Mouse (Mus musculus) lung, embryonic 15.5 days (tissue): ENCODE measurements around the gene Tfeb. TPM values are rescaled to one million over a fixed set of nuclear protein-coding genes. Genes with fewer than 3 reads are reported as not detected.
A peak's percentile ranks its signal among the peaks of the same experiment; 100 is the strongest.

Source experiments
- ATAC-seq: fragments of 200-750 bp; cut with Nextera tagmentation; 2 replicates; pipeline ENCODE4 v1.8.0; 2017; ENCODE audit warnings: moderate number of reproducible peaks, borderline replicate concordance; ENCODE audit not compliant: low FRiP score, low TSS enrichment; ENCODE audit errors: extremely low read depth
- H3K27ac ChIP-seq: fragments of 300-500 bp; sonication (generic); 2 replicates; pipeline ENCODE4 v1.5.1; 2015; ENCODE audit warnings: moderate library complexity, mild to moderate bottlenecking, inconsistent platforms
- H3K27me3 ChIP-seq: fragments of 300-500 bp; sonication (generic); 2 replicates; pipeline ENCODE4 v1.6.1; 2015; ENCODE audit warnings: inconsistent platforms
- H3K36me3 ChIP-seq: fragments of 300-500 bp; sonication (generic); 2 replicates; pipeline ENCODE4 v1.6.1; 2015; ENCODE audit warnings: inconsistent platforms
- H3K4me1 ChIP-seq: fragments of 300-500 bp; sonication (generic); 2 replicates; pipeline ENCODE4 v1.6.1; 2015; ENCODE audit warnings: inconsistent platforms
- H3K4me2 ChIP-seq: fragments of 300-500 bp; sonication (generic); 2 replicates; pipeline ENCODE4 v1.6.1; 2015; ENCODE audit warnings: inconsistent platforms, mild to moderate bottlenecking, moderate library complexity
- H3K4me3 ChIP-seq: fragments of 300-500 bp; sonication (generic); 2 replicates; pipeline ENCODE4 v1.5.1; 2015; ENCODE audit warnings: mild to moderate bottlenecking, inconsistent platforms
- H3K9ac ChIP-seq: fragments of 300-500 bp; sonication (generic); 2 replicates; pipeline ENCODE4 v1.6.1; 2015; ENCODE audit warnings: inconsistent platforms
- H3K9me3 ChIP-seq: fragments of 300-500 bp; sonication (generic); 2 replicates; pipeline ENCODE4 v1.6.1; 2016; ENCODE audit warnings: inconsistent platforms
- WGBS: fragments of 180-500 bp; shearing (Covaris S2); methylation state at CpG from one replicate; pipeline ENCODE4 v1.1.7; 2015; 5-methylcytosine and 5-hydroxymethylcytosine counted together
- polyA plus RNA-seq: library from polyadenylated mRNA; unstranded; fragments of >200 nt; fragmentation: Nextera tagmentation; extraction: Ambion mirVana; gene quantifications from 2 replicates; pipeline ENCODE4 v1.2.1, GENCODE M21; 2015

Gene Tfeb
- polyA plus RNA-seq, 1 experiment from 2014 or later: 14.7 TPM

DNA sequence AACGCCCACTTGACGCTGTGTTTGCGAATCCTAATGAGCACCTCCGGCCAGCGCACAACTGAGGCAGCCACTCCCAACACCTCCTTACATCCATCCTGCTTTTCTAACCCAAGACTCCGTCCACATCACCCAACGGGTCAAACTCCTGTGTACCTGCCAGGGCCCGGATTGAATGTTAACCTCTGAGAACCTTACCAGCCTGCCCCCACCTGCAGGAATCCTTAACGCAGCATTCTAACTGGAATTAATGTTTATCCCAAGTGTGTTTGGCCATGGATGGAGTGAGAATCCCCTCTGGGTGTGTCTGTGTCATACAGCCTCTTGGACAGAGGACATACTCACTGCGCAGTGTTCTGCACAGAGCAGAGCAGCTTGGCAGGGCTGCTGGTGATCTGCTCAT is 38.7 kb upstream of the Tfeb start:
- H3K27me3 ChIP-seq: no peaks in the 10 kb centered on the region
- no peaks in the 10 kb centered on the region for H3K9me3 ChIP-seq
- WGBS: 84% methylated on average over 10 of the region's 10 CpGs
- no peak overlapping the region for H3K9ac ChIP-seq
- peaks cover 35% of the 10 kb centered on the region for H3K4me1 ChIP-seq
- H3K36me3 ChIP-seq: peaks cover 2% of the 10 kb centered on the region; the same call in 1 of the 2 replicates
- no peak for ATAC-seq
- no peak overlapping the region for H3K4me3 ChIP-seq
- no peak overlapping the region for H3K4me2 ChIP-seq
- H3K27ac ChIP-seq: no peak overlapping the region

DNA sequence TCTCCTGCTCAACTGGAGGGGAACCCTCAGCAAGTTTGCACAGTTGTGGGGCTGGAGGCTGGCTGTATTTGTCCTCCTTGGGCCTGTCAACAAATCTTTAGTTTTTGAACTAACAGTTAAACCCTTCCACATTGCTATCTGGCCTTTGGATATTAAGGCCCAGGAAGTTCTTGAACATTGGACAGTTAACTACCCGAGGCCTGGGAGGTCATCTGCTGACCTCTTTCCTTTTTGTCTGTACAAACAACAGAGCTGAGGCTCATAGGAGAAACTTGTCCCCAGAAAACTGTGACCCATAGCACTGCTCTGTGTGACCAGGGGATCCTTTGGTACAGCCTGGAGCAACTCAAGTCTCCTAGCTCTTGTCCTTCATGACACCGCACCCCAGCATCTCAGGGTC is 37.8 kb upstream of the Tfeb start:
- no peak for ATAC-seq
- Histone ChIP-seq H3K9me3 (no peaks in the 10 kb centered on the region), H3K4me2 (no peak overlapping the region), H3K9ac (no peak overlapping the region), H3K36me3 (peaks cover 5% of the 10 kb centered on the region; the same call in 1 of the 2 replicates), H3K4me3 (no peak overlapping the region), H3K27ac (no peak overlapping the region), H3K4me1 (peaks cover 32% of the 10 kb centered on the region), H3K27me3 (no peaks in the 10 kb centered on the region)
- WGBS: 72% methylated on average over 2 of the region's 2 CpGs

DNA sequence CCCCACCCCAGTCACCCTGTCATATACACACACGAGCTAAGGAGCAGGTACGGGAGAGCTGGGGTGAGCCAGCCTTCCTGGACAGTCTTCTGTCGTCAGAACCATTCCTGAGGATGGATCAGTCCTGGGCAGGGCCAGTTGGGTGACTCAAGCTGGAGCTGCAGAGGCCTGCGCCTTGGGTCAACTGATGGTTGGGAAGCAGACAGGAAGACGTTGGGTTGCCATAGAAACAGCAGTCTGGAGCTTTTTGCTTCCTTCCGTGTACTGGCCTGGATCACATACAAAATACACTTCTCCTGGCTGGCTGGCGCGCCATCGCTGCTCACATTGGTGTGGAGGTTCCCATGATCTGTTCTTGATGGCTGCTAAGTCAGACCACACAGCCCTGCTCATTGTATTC is 35.0 kb upstream of the Tfeb start:
- no peak overlapping the region for H3K9ac ChIP-seq
- no peaks in the 10 kb centered on the region for H3K9me3 ChIP-seq
- no peaks in the 10 kb centered on the region for H3K27me3 ChIP-seq
- H3K4me1 ChIP-seq: peaks cover 32% of the 10 kb centered on the region
- peaks cover 5% of the 10 kb centered on the region; the same call in 1 of the 2 replicates for H3K36me3 ChIP-seq
- H3K4me2 ChIP-seq: no peak overlapping the region; the same call in 1 of the 2 replicates
- no peak for ATAC-seq
- H3K4me3 ChIP-seq: no peak overlapping the region
- 66% methylated on average over 9 of the region's 9 CpGs for WGBS
- peak overlapping the region; percentile 87 for H3K27ac ChIP-seq

DNA sequence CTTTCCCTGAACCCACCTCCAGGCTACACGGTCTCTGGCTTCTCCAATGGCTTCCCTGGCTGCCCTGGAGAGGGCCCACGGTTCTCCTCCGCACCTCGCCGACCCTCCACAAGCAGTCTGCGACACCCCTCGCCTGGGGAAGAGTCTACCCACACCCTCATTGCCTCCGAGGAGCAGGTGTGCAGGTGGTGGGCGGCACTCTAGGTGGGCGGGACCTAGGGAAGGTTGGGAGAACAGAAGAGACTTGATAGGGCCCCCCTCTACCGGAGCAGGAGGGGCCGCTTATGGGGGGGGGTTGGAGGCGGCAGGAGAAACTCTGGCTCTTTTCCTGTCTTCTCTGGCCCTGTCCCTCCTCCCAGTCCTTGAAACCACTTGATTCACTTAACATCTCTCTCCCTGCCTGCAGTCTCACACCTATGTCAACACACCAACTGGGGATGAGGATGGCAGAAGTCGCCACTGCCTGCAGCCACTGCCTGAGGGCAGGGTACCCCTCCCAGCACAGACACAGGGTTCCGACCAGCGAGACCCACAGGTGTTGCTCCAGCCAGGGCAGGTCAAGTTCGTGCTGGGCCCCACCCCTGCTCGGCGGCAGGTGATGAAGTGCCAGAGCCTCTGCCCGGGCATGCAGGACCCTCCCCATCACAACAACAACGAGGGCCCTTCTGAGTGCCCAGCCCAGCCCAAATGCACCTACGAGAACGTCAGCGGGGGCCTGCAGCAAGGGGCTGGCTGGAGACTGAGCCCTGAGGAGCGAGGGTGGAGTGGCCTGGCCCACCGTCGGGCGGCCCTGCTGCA is 34.1 kb upstream of the Tfeb start:
- H3K4me1 ChIP-seq: peaks cover 33% of the 10 kb centered on the region
- H3K4me3 ChIP-seq: 0 out of 2 replicates have a peak overlapping the region, but pooled peaks have one; percentile 5
- peaks cover 5% of the 10 kb centered on the region; the same call in 1 of the 2 replicates for H3K36me3 ChIP-seq
- peak overlapping the region; percentile 44 for H3K4me2 ChIP-seq
- H3K27ac ChIP-seq: peak overlapping the region; percentile 87
- no peaks in the 10 kb centered on the region for H3K9me3 ChIP-seq
- H3K9ac ChIP-seq: no peak overlapping the region
- WGBS: 37% methylated on average over 26 of the region's 28 CpGs
- peak; percentile 68 for ATAC-seq
- H3K27me3 ChIP-seq: no peaks in the 10 kb centered on the region

DNA sequence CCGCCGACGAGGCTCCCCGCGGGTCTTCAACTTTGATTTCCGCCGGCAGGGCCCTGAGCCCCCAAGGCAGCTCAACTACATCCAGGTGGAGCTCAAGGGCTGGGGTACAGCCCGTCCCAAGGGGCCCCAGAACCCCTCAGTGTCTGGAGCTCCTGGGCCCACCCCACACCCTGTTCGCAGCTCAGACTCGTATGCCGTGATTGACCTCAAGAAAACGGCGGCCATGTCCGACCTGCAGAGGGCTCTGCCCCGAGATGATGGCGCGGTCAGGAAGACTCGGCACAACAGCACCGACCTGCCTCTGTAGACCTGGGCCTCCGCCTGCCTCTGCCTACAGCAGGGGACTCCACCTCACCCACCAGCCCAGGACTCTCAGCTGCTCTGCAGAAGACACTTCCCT is 33.3 kb upstream of the Tfeb start:
- 0 out of 2 replicates have a peak overlapping the region, but pooled peaks have one; percentile 5 for H3K4me3 ChIP-seq
- peaks cover 33% of the 10 kb centered on the region for H3K4me1 ChIP-seq
- H3K27me3 ChIP-seq: no peaks in the 10 kb centered on the region
- H3K9ac ChIP-seq: no peak overlapping the region
- WGBS: 31% methylated on average over 20 of the region's 20 CpGs
- ATAC-seq: no peak
- H3K27ac ChIP-seq: peak overlapping the region; percentile 87
- H3K9me3 ChIP-seq: no peaks in the 10 kb centered on the region
- peak overlapping the region; percentile 44 for H3K4me2 ChIP-seq
- peaks cover 5% of the 10 kb centered on the region; the same call in 1 of the 2 replicates for H3K36me3 ChIP-seq

DNA sequence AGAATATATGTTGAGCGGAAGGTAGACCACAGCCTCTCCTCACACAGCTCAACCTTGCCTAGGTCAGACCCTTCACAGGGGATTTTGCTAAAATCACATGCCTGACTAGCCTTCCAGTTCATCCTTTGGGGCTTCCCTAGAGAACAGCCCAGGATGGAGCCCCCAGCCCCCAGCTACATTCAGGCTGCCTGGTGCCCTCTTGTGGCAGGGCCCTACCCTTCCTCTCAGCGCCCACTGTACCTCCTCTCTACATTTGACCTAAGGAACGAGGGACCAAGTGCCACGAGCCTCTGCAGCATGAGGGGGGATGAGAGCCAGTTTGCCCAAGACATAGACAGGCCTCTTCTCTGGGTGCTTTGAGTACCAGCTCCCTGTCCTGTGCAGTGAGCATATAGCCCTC is 32.1 kb upstream of the Tfeb start:
- Histone ChIP-seq H3K36me3 (peaks cover 5% of the 10 kb centered on the region; the same call in 1 of the 2 replicates), H3K4me1 (peaks cover 29% of the 10 kb centered on the region), H3K4me2 (no peak overlapping the region), H3K4me3 (no peak overlapping the region), H3K9me3 (no peaks in the 10 kb centered on the region), H3K27me3 (no peaks in the 10 kb centered on the region), H3K9ac (no peak overlapping the region), H3K27ac (no peak overlapping the region)
- no peak for ATAC-seq
- WGBS: 71% methylated on average over 4 of the region's 4 CpGs

DNA sequence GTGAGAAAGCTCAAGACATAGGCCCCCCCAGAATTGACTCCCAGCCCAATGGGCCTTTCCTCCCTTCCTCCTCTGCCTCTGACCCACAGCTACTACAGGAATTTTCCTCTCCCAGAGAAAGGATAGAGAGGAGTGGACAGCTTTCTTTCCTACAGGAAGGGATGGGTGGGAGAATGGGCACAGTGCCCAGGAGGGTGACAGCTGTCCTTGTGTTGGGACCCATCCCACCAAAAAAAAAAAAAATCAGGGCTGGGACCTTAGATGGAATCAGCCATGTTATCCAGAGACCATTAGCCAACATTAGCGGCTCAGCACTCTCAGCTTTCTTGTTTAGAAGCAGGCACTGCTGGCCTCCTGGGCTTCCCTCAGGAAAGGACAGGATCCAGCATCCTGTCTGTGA is 30.6 kb upstream of the Tfeb start:
- Histone ChIP-seq H3K36me3 (0 out of 2 replicates have a peak, but pooled peaks cover 5% of the 10 kb centered on the region), H3K27me3 (no peaks in the 10 kb centered on the region), H3K27ac (no peak overlapping the region), H3K4me3 (no peak overlapping the region), H3K9ac (no peak overlapping the region), H3K9me3 (no peaks in the 10 kb centered on the region), H3K4me2 (no peak overlapping the region), H3K4me1 (peaks cover 18% of the 10 kb centered on the region)
- WGBS: 42% methylated on average over 1 of the region's 1 CpGs
- ATAC-seq: no peak

DNA sequence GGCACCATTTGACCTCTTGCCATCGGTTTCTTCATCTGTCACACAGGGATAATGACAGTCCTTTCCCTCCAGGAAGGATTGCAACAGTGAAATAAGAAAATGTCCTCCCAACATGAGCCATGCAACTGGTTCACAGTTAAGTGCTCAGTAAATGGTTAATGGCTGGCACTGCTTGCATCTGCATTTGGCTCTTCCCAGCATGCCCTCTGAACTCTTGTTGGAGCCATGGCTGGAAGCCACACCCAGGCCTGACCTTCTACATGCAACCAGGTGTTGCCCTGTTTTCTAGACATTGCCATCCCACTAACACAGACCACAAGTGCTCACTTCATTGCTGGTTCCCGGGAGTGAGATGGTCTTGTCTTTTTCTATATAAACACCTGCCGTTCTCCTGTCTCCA is 28.9 kb upstream of the Tfeb start:
- ATAC-seq: no peak
- Histone ChIP-seq H3K4me2 (no peak overlapping the region), H3K9ac (no peak overlapping the region), H3K27ac (no peak overlapping the region), H3K27me3 (no peaks in the 10 kb centered on the region), H3K4me1 (peaks cover 15% of the 10 kb centered on the region; the same call in 1 of the 2 replicates), H3K36me3 (0 out of 2 replicates have a peak, but pooled peaks cover 5% of the 10 kb centered on the region), H3K4me3 (no peak overlapping the region), H3K9me3 (no peaks in the 10 kb centered on the region)
- 70% methylated on average over 3 of the region's 3 CpGs for WGBS

DNA sequence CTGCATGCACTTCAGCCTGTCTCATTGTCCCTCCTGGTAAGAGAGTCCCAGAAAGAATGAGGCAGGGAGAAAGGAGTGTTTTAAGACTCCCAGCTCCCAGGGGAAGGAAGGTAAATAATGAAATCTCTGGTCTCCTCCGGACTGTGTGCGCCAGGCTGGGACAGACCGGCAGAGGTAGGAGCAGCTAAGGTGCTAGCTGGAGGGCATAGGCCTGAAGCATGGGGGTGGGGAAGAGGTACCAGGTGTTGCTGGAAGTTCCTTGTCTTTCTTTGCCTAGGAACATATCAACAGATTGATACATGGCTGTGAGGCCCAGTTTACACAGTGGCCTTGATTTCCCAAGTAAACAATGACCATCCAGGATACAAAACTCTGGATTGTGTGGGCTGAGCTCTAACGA is 27.9 kb upstream of the Tfeb start:
- 44% methylated on average over 4 of the region's 4 CpGs for WGBS

DNA sequence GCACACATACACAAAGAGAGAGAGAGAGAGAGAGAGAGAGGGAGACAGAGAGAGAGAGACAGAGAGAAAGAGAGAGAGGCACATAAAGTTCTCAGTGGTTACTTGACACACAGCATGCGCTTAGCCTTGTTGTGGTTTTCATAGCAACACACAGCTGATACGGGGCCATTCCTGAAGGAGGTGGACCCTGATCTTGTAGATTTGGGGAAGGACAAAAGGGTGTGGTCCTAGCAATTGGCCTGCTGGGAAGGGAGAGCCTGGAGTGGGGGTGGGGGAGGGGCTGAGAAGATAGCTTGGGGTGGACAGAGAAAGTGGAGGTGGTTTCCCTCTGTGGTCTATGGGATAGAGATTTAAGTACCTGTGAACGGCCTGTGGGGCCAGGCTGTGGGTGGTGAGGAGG is 26.8 kb upstream of the Tfeb start:
- 62% methylated on average over 3 of the region's 3 CpGs for WGBS
- Histone ChIP-seq H3K4me3 (no peak overlapping the region), H3K36me3 (no peaks in the 10 kb centered on the region), H3K9me3 (no peaks in the 10 kb centered on the region), H3K27ac (no peak overlapping the region), H3K9ac (no peak overlapping the region), H3K27me3 (no peaks in the 10 kb centered on the region), H3K4me1 (peaks cover 10% of the 10 kb centered on the region; the same call in 1 of the 2 replicates), H3K4me2 (no peak overlapping the region)
- no peak for ATAC-seq

More for the DNA sequence above, 27.9 kb upstream of the Tfeb start:
- H3K27me3 ChIP-seq: no peaks in the 10 kb centered on the region
- ATAC-seq: no peak
- H3K9ac ChIP-seq: no peak overlapping the region
- no peaks in the 10 kb centered on the region for H3K36me3 ChIP-seq
- no peaks in the 10 kb centered on the region for H3K9me3 ChIP-seq
- peaks cover 10% of the 10 kb centered on the region; the same call in 1 of the 2 replicates for H3K4me1 ChIP-seq
- H3K4me3 ChIP-seq: no peak overlapping the region
- H3K27ac ChIP-seq: no peak overlapping the region
- no peak overlapping the region for H3K4me2 ChIP-seq

DNA sequence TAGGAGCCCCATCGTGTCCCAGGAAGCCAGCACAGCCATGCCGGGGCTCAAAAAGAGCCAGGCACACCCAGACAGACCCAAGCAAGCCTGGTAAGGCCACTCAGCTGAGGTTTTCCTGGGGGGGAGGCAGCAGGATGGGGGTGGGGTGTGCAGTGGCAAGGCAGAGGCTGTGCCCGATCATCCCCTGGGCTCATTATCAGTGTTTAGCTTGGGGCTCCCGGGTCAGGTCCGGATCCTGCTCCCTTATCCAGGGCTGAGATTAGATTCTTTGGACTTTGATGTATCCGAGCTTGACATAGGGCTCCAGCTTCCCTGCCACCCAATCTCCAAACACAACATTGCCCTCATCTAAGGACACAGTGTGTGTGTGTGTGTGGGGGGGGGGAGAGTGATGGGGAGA is 24.9 kb upstream of the Tfeb start:
- H3K9me3 ChIP-seq: no peaks in the 10 kb centered on the region
- no peaks in the 10 kb centered on the region for H3K36me3 ChIP-seq
- ATAC-seq: no peak
- 36% methylated on average over 6 of the region's 6 CpGs for WGBS
- H3K9ac ChIP-seq: no peak overlapping the region
- 0 out of 2 replicates have a peak, but pooled peaks cover under 1% of the 10 kb centered on the region for H3K4me1 ChIP-seq
- no peak overlapping the region for H3K27ac ChIP-seq
- no peak overlapping the region for H3K4me3 ChIP-seq
- H3K4me2 ChIP-seq: no peak overlapping the region
- H3K27me3 ChIP-seq: no peaks in the 10 kb centered on the region

DNA sequence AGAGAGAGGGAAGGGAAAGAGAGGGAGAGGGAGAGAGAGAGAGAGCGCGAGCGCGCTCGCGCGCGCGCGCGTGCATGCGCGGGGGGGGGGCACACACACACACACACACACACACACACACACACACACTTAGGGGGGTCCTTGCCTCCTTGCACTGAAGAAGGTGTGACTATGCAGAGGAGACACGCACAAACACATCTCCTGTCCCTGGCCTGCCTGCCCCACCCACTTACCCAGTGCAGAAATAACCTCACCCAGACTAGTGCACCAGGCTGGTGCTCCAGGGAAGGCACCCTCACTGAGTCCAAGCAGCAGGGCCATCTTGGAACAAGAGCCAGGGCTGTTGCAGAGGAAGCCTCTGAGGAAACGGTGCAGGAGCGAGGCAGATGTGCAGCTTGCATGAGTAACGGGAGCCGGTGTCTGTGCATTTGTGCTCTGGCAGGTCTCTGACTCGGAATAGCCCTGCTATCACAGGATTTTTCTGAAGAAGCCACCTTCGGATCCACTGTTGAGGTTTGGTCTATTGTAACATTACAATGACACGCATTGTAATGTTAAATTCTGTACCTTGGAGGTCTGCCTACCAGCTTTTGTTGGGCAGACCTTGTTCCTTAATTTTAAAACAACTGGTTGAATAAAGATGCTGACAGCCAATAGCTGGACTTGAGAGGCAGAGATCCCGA is 23.8 kb upstream of the Tfeb start:
- no peaks in the 10 kb centered on the region for H3K9me3 ChIP-seq
- H3K4me3 ChIP-seq: no peak overlapping the region
- no peak overlapping the region for H3K4me2 ChIP-seq
- no peak overlapping the region for H3K9ac ChIP-seq
- H3K36me3 ChIP-seq: no peaks in the 10 kb centered on the region
- no peak overlapping the region for H3K27ac ChIP-seq
- H3K27me3 ChIP-seq: no peaks in the 10 kb centered on the region
- 58% methylated on average over 11 of the region's 22 CpGs for WGBS
- ATAC-seq: no peak
- no peaks in the 10 kb centered on the region for H3K4me1 ChIP-seq
